Mouse (Mus musculus) testis, adult 2 months (tissue): ENCODE data around the gene Obscn.

Experiments used
- CTCF ChIP-seq: fragments of 200-500 bp; IDR thresholded peaks from 2 replicates; pipeline ENCODE4 v1.5.1; 2012; ENCODE audit warnings: low read depth, mild to moderate bottlenecking, inconsistent platforms, low read length, moderate library complexity; ENCODE audit not compliant: control insufficient read depth, insufficient read depth, insufficient replicate concordance
- POLR2A ChIP-seq: fragments of 200-500 bp; IDR thresholded peaks from 2 replicates; pipeline ENCODE4 v1.6.1; 2012; ENCODE audit warnings: low read depth, mild to moderate bottlenecking, inconsistent platforms, low read length, moderate library complexity; ENCODE audit not compliant: control insufficient read depth

- 0 out of 2 replicates have a peak, but pooled peaks have one; percentile 23 for TF ChIP-seq POLR2A
- no peak for TF ChIP-seq CTCF
Measured at GRCm38 (mm10) chr11:59185490-59185889, 49.3 kb upstream of the Obscn start.
